Mouse (Mus musculus): ENCODE measurements around the gene Lamp2.

GRCm38 (mm10) chrX:38460887-38461286 lies 4.6 kb upstream of the Lamp2 start:
- no peak for TF ChIP-seq CTCF (IDR thresholded peaks at IDR 0.05; ENCODE audit: low read depth)
- TF ChIP-seq EP300 (IDR thresholded peaks at IDR 0.05; ENCODE audit: low read depth) = no peak

Data from heart, postnatal 0 days (tissue).